Mouse (Mus musculus) ES-E14 (cell line): Measurements from ENCODE around the gene Tmem221. TPM values are rescaled to one million over a fixed set of nuclear protein-coding genes. Genes with fewer than 3 reads are reported as not detected.
A peak's percentile ranks its signal among the peaks of the same experiment; 100 is the strongest.

Source experiments
- DNase-seq: peaks from one replicate; pipeline ENCODE4 v3.0.0-alpha.2; 2013; ENCODE audit warnings: low read depth, low spot score
- H3K27ac ChIP-seq: 2 replicates; pipeline ENCODE4 v1.5.1; 2012; ENCODE audit warnings: low read depth, mild to moderate bottlenecking, low read length, moderate library complexity, mixed read lengths; ENCODE audit not compliant: poor library complexity, insufficient read depth, severe bottlenecking
- H3K36me3 ChIP-seq: 2 replicates; pipeline ENCODE4 v1.6.1; 2012; ENCODE audit warnings: mild to moderate bottlenecking, low read length, moderate library complexity, mixed read lengths; ENCODE audit not compliant: control insufficient read depth, poor library complexity, insufficient read depth, severe bottlenecking
- H3K4me1 ChIP-seq, 2 experiments: fragments of 150-350 bp in 1 of 2; sonication (generic) in 1 of 2; 2 replicates each; pipeline ENCODE4 v1.6.1; 2012; ENCODE audit warnings: low read length in 2 of 2, mild to moderate bottlenecking in 1 of 2, mixed read lengths in 1 of 2; ENCODE audit not compliant: control insufficient read depth in 2 of 2, insufficient read depth in 2 of 2, poor library complexity in 1 of 2
- H3K4me3 ChIP-seq, 2 experiments: fragments of 150-350 bp in 1 of 2; sonication (generic) in 1 of 2; 2 replicates each; pipeline ENCODE4 v1.5.1; 2012; ENCODE audit warnings: low read length in 2 of 2, low read depth in 1 of 2, mild to moderate bottlenecking in 1 of 2, mixed read lengths in 1 of 2; ENCODE audit not compliant: insufficient read depth in 1 of 2, poor library complexity in 1 of 2, severe bottlenecking in 1 of 2
- H3K9ac ChIP-seq: 2 replicates; pipeline ENCODE4 v1.6.1; 2012; ENCODE audit warnings: low read depth, mild to moderate bottlenecking, low read length, mixed read lengths; ENCODE audit not compliant: poor library complexity, insufficient read depth, severe bottlenecking
- H3K9me3 ChIP-seq: fragments of 150-350 bp; sonication (generic); 2 replicates; pipeline ENCODE4 v1.6.1; 2012; ENCODE audit warnings: low read depth, mild to moderate bottlenecking, low read length; ENCODE audit not compliant: control insufficient read depth, insufficient read depth
- CHD2 ChIP-seq: IDR thresholded peaks from 2 replicates; pipeline ENCODE4 v1.6.1; 2014; ENCODE audit warnings: mild to moderate bottlenecking, low read depth, low read length, inconsistent platforms
- HCFC1 ChIP-seq: IDR thresholded peaks from 2 replicates; pipeline ENCODE4 v1.6.1; 2012; ENCODE audit warnings: low read length, inconsistent platforms, borderline replicate concordance; ENCODE audit not compliant: insufficient read depth
- MAFK ChIP-seq: IDR thresholded peaks from 2 replicates; pipeline ENCODE4 v1.6.1; 2014; ENCODE audit warnings: mild to moderate bottlenecking, low read depth, low read length, inconsistent platforms; ENCODE audit not compliant: insufficient read depth
- ZC3H11A ChIP-seq: IDR thresholded peaks from 2 replicates; pipeline ENCODE4 v1.6.1; 2012; ENCODE audit warnings: low read depth, mild to moderate bottlenecking, inconsistent platforms, low read length, borderline replicate concordance
- ZNF384 ChIP-seq: IDR thresholded peaks from 2 replicates; pipeline ENCODE4 v1.6.1; 2012; ENCODE audit warnings: low read depth, low read length, inconsistent platforms
- in situ Hi-C, 2 experiments: fragments of 600-800 bp; cut with MboI; formaldehyde crosslinking; loops; one replicate each; pipeline ENCODE4 v1.15.1; 2025; ENCODE audit warnings: low sequenced_read_pairs in 2 of 2, inconsistent platforms in 1 of 2; ENCODE audit not compliant: unreplicated experiment in 2 of 2
- total RNA-seq: library from RNA; depleted of rRNA; stranded (reverse); fragments of 300-350 nt; gene quantifications from 2 replicates; pipeline ENCODE4 v1.2.3, GENCODE M21; 2012

The Tmem221 gene
- total RNA-seq, 1 experiment, result 0.18 TPM

DNA sequence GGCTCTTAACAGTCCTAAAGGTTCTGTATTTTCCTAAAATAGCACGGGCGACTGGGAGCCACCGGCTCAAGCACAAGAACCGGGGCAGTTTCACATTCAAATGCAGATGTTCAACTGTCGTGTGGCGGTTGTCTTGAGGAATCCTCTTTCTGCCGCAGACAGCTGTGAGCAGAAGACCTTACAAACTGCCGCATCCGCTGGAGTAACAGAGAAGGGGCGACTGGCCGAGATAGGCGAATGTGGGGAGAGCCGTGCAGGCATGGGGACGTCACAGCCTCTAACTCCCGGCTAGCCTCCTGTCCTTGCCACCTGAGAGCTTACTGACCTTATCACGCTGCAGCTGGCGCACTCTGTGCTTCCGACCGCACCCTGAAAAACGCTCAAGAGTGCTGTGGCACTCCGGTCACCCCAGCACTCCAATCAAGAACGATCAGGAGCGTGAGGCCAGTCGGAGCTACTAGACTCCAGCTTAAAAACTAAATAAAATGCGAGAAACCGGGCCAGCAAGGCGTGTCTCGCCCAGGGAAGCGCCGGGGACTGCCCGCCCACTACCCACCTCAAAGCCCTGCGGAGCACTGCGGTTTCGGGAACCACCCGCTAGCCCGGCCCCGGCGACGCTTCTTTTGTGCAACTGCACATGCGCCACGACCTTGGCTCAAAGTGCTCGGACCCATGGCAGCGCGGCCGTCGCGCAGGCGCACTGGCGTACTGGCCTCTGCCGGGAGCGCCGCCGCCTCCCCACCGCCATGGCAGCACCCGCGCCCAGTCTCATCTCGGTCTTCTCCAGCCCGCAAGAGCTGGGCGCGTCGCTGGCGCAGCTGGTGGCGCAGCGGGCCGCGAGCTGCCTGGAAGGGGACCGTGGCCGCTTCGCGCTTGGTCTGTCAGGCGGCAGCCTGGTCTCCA lies 33.1 kb upstream of the Tmem221 start, which contains the start of gene Pgls:
Gene Pgls (plus strand): TSS at position 706 of the 903 bp plus-strand sequence.
- TF ChIP-seq HCFC1 (peak; percentile 66), ZNF384 (no peak), MAFK (no peak)
- in situ Hi-C loops, result no loop called here
- DNase-seq, result peak; percentile 91

GRCm38 (mm10) chr8:71591017-71591416 lies 32.3 kb upstream of the Tmem221 start:
- peak overlapping the region in 1 of 2 experiments; percentile 86; a peak in 2 of 4 replicates for H3K4me3 ChIP-seq
- in situ Hi-C loops, result no loop called here
- TF ChIP-seq CHD2, result no peak
- TF ChIP-seq ZNF384, result no peak
- no peak for TF ChIP-seq HCFC1
- TF ChIP-seq ZC3H11A, result no peak
- TF ChIP-seq MAFK, result no peak
- no peak for DNase-seq
- H3K27ac ChIP-seq, result no peak overlapping the region
- no peaks in the 10 kb centered on the region for H3K9me3 ChIP-seq
- H3K4me1 ChIP-seq, result peaks cover 0 to 10% of the 10 kb centered on the region in 2 experiments; a peak in 1 of 4 replicates
- peaks cover 6% of the 10 kb centered on the region; the same call in 1 of the 2 replicates for H3K36me3 ChIP-seq
- 0 out of 2 replicates have a peak overlapping the region, but pooled peaks have one; percentile 79 for H3K9ac ChIP-seq

More for the DNA sequence above, 33.1 kb upstream of the Tmem221 start, which contains the start of gene Pgls:
- no peaks in the 10 kb centered on the region for H3K9me3 ChIP-seq
- peaks cover 4% of the 10 kb centered on the region; the same call in 1 of the 2 replicates for H3K36me3 ChIP-seq
- H3K27ac ChIP-seq, result peak within 1 kb of the TSS; percentile 68
- H3K4me1 ChIP-seq, result peaks cover 0 to 10% of the 10 kb centered on the region in 2 experiments; a peak in 1 of 4 replicates
- H3K4me3 ChIP-seq, result peak within 1 kb of the TSS; percentile 82 to 86
- H3K9ac ChIP-seq, result peak within 1 kb of the TSS; percentile 90

GRCm38 (mm10) chr8:71588762-71589161 lies 30.1 kb upstream of the Tmem221 start:
- Histone ChIP-seq H3K9ac (no peak overlapping the region), H3K4me3 (no peak overlapping the region), H3K27ac (no peak overlapping the region), H3K36me3 (peaks cover 17% of the 10 kb centered on the region; the same call in 1 of the 2 replicates), H3K9me3 (no peaks in the 10 kb centered on the region), H3K4me1 (peaks cover 0 to 11% of the 10 kb centered on the region in 2 experiments; a peak in 1 of 4 replicates)
- TF ChIP-seq ZC3H11A (no peak), HCFC1 (no peak), MAFK (no peak), CHD2 (no peak)
- in situ Hi-C loops, result no loop called here
- DNase-seq, result no peak

DNA sequence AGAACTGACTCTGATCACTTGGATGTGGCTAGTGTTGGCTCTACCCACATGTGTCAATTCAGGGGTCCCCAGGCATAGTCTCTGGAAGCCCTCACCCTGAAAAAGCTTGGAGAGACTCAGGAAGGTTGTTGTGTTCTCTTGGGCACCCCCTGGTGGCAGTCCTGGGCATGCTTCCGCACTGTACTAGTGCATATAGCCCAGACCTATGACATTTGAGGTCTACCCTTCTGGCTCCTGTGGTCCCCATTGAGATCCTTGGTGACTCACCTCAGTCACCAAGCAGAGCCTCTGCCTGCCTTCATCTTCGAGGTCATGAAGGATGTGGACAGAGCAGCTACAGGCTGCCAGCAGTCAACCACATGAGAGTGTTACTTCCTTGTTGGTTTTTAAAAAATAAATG lies 28.2 kb upstream of the Tmem221 start:
- DNase-seq, result no peak
- TF ChIP-seq MAFK (no peak), ZNF384 (no peak), HCFC1 (no peak), ZC3H11A (no peak), CHD2 (no peak)
- in situ Hi-C loops, result no loop called here
- Histone ChIP-seq H3K9me3 (no peaks in the 10 kb centered on the region), H3K4me1 (peaks cover 0 to 7% of the 10 kb centered on the region in 2 experiments; a peak in 1 of 4 replicates), H3K4me3 (no peak overlapping the region), H3K27ac (no peak overlapping the region), H3K9ac (no peak overlapping the region), H3K36me3 (peaks cover 13% of the 10 kb centered on the region; the same call in 1 of the 2 replicates)
